Mouse (Mus musculus): ENCODE results near the gene Slc29a3. TPM values are rescaled to one million over a fixed set of nuclear protein-coding genes. Genes with fewer than 3 reads are reported as not detected.
A peak's percentile ranks its signal among the peaks of the same experiment; 100 is the strongest.

The Slc29a3 gene
- polyA plus RNA-seq, 1 experiment, result 1.6 TPM

GRCm38 (mm10) chr10:60770855-60771254 lies 18.3 kb upstream of the Slc29a3 start:
- no peaks in the 10 kb centered on the region for H3K4me1 ChIP-seq
- no peaks in the 10 kb centered on the region for H3K36me3 ChIP-seq (replicated peaks; ENCODE audit: low read length)
- peaks cover 48% of the 10 kb centered on the region for H3K27me3 ChIP-seq (replicated peaks)
- TF ChIP-seq GATA1 (IDR thresholded peaks at IDR 0.05; ENCODE audit: borderline replicate concordance, low read length), result no peak
- TF ChIP-seq FLI1 (IDR thresholded peaks at IDR 0.05; ENCODE audit: low read length), result no peak
- H3K4me3 ChIP-seq (replicated peaks), result no peak overlapping the region
- H3K9me3 ChIP-seq, result no peaks in the 10 kb centered on the region

- no peaks in the 10 kb centered on the region for H3K9me3 ChIP-seq
- TF ChIP-seq FLI1 (IDR thresholded peaks at IDR 0.05; ENCODE audit: low read length), result no peak
- TF ChIP-seq GATA1 (IDR thresholded peaks at IDR 0.05; ENCODE audit: borderline replicate concordance, low read length), result no peak
- H3K27me3 ChIP-seq (replicated peaks), result peaks cover 53% of the 10 kb centered on the region
Measured at GRCm38 (mm10) chr10:60768614-60769013, 16.0 kb upstream of the Slc29a3 start.

GRCm38 (mm10) chr10:60767400-60767799 lies 14.8 kb upstream of the Slc29a3 start:
- Histone ChIP-seq H3K4me1 (no peaks in the 10 kb centered on the region), H3K4me3 (replicated peaks) (no peak overlapping the region), H3K36me3 (replicated peaks; ENCODE audit: low read length) (no peaks in the 10 kb centered on the region), H3K27me3 (replicated peaks) (peaks cover 55% of the 10 kb centered on the region), H3K9me3 (no peaks in the 10 kb centered on the region)
- TF ChIP-seq FLI1 (IDR thresholded peaks at IDR 0.05; ENCODE audit: low read length) (no peak), GATA1 (IDR thresholded peaks at IDR 0.05; ENCODE audit: borderline replicate concordance, low read length) (no peak)

More at GRCm38 (mm10) chr10:60768614-60769013, 16.0 kb upstream of the Slc29a3 start:
- no peak overlapping the region for H3K4me3 ChIP-seq (replicated peaks)
- H3K36me3 ChIP-seq (replicated peaks; ENCODE audit: low read length), result no peaks in the 10 kb centered on the region
- no peaks in the 10 kb centered on the region for H3K4me1 ChIP-seq

- H3K36me3 ChIP-seq (replicated peaks; ENCODE audit: low read length), result no peaks in the 10 kb centered on the region
- H3K9me3 ChIP-seq, result peaks cover 15% of the 10 kb centered on the region
- H3K4me3 ChIP-seq (replicated peaks), result no peak overlapping the region
- H3K27me3 ChIP-seq (replicated peaks), result peaks cover 41% of the 10 kb centered on the region
- no peak for TF ChIP-seq GATA1 (IDR thresholded peaks at IDR 0.05; ENCODE audit: borderline replicate concordance, low read length)
- peaks cover 6% of the 10 kb centered on the region; the same call in 1 of the 2 replicates for H3K4me1 ChIP-seq
Measured at GRCm38 (mm10) chr10:60762126-60762525, 9.5 kb upstream of the Slc29a3 start.

GRCm38 (mm10) chr10:60760377-60760776 lies 7.8 kb upstream of the Slc29a3 start:
- peaks cover 27% of the 10 kb centered on the region for H3K9me3 ChIP-seq
- H3K4me1 ChIP-seq, result peaks cover 6% of the 10 kb centered on the region; the same call in 1 of the 2 replicates
- TF ChIP-seq GATA1 (IDR thresholded peaks at IDR 0.05; ENCODE audit: borderline replicate concordance, low read length) (no peak), FLI1 (IDR thresholded peaks at IDR 0.05; ENCODE audit: low read length) (no peak)
- no peak overlapping the region for H3K4me3 ChIP-seq (replicated peaks)
- H3K36me3 ChIP-seq (replicated peaks; ENCODE audit: low read length), result no peaks in the 10 kb centered on the region
- peaks cover 32% of the 10 kb centered on the region for H3K27me3 ChIP-seq (replicated peaks)

GRCm38 (mm10) chr10:60756992-60757391 lies 4.4 kb upstream of the Slc29a3 start:
- H3K4me3 ChIP-seq (replicated peaks), result no peak overlapping the region
- peaks cover 9% of the 10 kb centered on the region for H3K27me3 ChIP-seq (replicated peaks)
- peaks cover 19% of the 10 kb centered on the region for H3K4me1 ChIP-seq
- H3K9me3 ChIP-seq, result peaks cover 33% of the 10 kb centered on the region
- no peaks in the 10 kb centered on the region for H3K36me3 ChIP-seq (replicated peaks; ENCODE audit: low read length)
- TF ChIP-seq FLI1 (IDR thresholded peaks at IDR 0.05; ENCODE audit: low read length), result no peak
- no peak for TF ChIP-seq GATA1 (IDR thresholded peaks at IDR 0.05; ENCODE audit: borderline replicate concordance, low read length)

- no peak for TF ChIP-seq GATA1 (IDR thresholded peaks at IDR 0.05; ENCODE audit: borderline replicate concordance, low read length)
- H3K27me3 ChIP-seq (replicated peaks), result peaks cover 8% of the 10 kb centered on the region
- H3K9me3 ChIP-seq, result peaks cover 33% of the 10 kb centered on the region
- H3K4me3 ChIP-seq (replicated peaks), result no peak overlapping the region
- H3K36me3 ChIP-seq (replicated peaks; ENCODE audit: low read length), result no peaks in the 10 kb centered on the region
- peaks cover 28% of the 10 kb centered on the region for H3K4me1 ChIP-seq
Measured at GRCm38 (mm10) chr10:60756146-60756545, 3.6 kb upstream of the Slc29a3 start.

- H3K4me3 ChIP-seq (replicated peaks), result no peak overlapping the region
- H3K36me3 ChIP-seq (replicated peaks; ENCODE audit: low read length), result peaks cover 17% of the 10 kb centered on the region
- peaks cover 6% of the 10 kb centered on the region for H3K27me3 ChIP-seq (replicated peaks)
- H3K4me1 ChIP-seq, result peaks cover 42% of the 10 kb centered on the region
- TF ChIP-seq FLI1 (IDR thresholded peaks at IDR 0.05; ENCODE audit: low read length) (no peak), GATA1 (IDR thresholded peaks at IDR 0.05; ENCODE audit: borderline replicate concordance, low read length) (no peak)
- peaks cover 33% of the 10 kb centered on the region for H3K9me3 ChIP-seq
Measured at GRCm38 (mm10) chr10:60753941-60754340, 1.3 kb upstream of the Slc29a3 start.

GRCm38 (mm10) chr10:60753261-60753660 lies 667 bp upstream of the Slc29a3 start:
- peak overlapping the region; percentile 98 for H3K4me3 ChIP-seq (replicated peaks)
- peaks cover 48% of the 10 kb centered on the region for H3K4me1 ChIP-seq
- TF ChIP-seq GATA1 (IDR thresholded peaks at IDR 0.05; ENCODE audit: borderline replicate concordance, low read length), result no peak
- no peak for TF ChIP-seq FLI1 (IDR thresholded peaks at IDR 0.05; ENCODE audit: low read length)
- peaks cover 3% of the 10 kb centered on the region for H3K27me3 ChIP-seq (replicated peaks)
- H3K36me3 ChIP-seq (replicated peaks; ENCODE audit: low read length), result peaks cover 23% of the 10 kb centered on the region
- peaks cover 27% of the 10 kb centered on the region for H3K9me3 ChIP-seq

GRCm38 (mm10) chr10:60747667-60748212 lies 4.9 kb downstream of the Slc29a3 start:
- H3K27me3 ChIP-seq (replicated peaks), result no peaks in the 10 kb centered on the region
- H3K4me1 ChIP-seq, result peaks cover 66% of the 10 kb centered on the region
- H3K4me3 ChIP-seq (replicated peaks), result no peak overlapping the region
- H3K9me3 ChIP-seq, result no peaks in the 10 kb centered on the region
- no peak for TF ChIP-seq FLI1 (IDR thresholded peaks at IDR 0.05; ENCODE audit: low read length)
- TF ChIP-seq GATA1 (IDR thresholded peaks at IDR 0.05; ENCODE audit: borderline replicate concordance, low read length), result no peak
- peaks cover 65% of the 10 kb centered on the region for H3K36me3 ChIP-seq (replicated peaks; ENCODE audit: low read length)

Data from megakaryocyte, embryonic 14.5 days (primary cell).